Mouse (Mus musculus) layer of hippocampus, postnatal 36 days (tissue): Measurements from ENCODE around the gene Rhd. TPM values are rescaled to one million over a fixed set of nuclear protein-coding genes. Genes with fewer than 3 reads are reported as not detected.
"Not testable (repeated sequence)": the region's sequence is repeated elsewhere in the genome, so short reads cannot be mapped to it uniquely, and the experiment has no call there.

ENCODE experiments used
- DNase-seq, 2 experiments: peaks; one replicate each; pipeline ENCODE4 v3.0.0; 2022
- total RNA-seq, 2 experiments: library from RNA; stranded (reverse); gene quantifications; 2 replicates each; pipeline ENCODE4 v1.2.3; 2021

Gene Rhd
- total RNA-seq, 2 experiments from 2014 or later: not detected

GRCm38 (mm10) chr4:134858494-134858893 lies 5.8 kb upstream of the Rhd start:
- DNase-seq: no peak

- DNase-seq: no peak
Measured at GRCm38 (mm10) chr4:134861884-134862283, 2.5 kb upstream of the Rhd start.

DNA sequence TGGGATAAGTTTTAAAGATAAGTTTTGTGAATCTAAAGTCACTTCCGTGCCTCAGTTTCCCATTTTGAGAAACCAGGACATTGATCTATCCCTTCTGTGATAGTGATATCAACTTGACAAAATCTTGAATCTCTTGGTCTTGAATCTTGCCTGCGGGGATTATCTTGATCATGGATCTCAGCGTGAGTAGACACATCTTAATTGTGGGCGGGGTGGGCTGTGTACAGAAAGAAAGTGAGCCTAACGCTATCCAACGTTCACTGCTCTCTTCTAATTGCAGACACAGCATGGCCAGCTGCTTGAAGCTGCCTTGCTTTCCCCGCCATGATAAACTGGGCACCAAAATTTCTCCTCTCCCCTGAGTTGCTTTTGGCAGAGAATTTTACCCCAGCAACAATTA lies 1.3 kb upstream of the Rhd start:
- DNase-seq: no peak

GRCm38 (mm10) chr4:134865340-134865739 lies 1.0 kb downstream of the Rhd start:
- no peak for DNase-seq

- no peak for DNase-seq
Measured at GRCm38 (mm10) chr4:134865789-134866188, 1.5 kb downstream of the Rhd start.

GRCm38 (mm10) chr4:134867213-134867612 lies 2.9 kb downstream of the Rhd start:
- DNase-seq: no peak

GRCm38 (mm10) chr4:134867661-134868060 lies 3.3 kb downstream of the Rhd start:
- DNase-seq: no peak

- no peak for DNase-seq
Measured at GRCm38 (mm10) chr4:134868065-134868464, 3.7 kb downstream of the Rhd start.

- no peak for DNase-seq
Measured at GRCm38 (mm10) chr4:134868490-134868889, 4.2 kb downstream of the Rhd start.

DNA sequence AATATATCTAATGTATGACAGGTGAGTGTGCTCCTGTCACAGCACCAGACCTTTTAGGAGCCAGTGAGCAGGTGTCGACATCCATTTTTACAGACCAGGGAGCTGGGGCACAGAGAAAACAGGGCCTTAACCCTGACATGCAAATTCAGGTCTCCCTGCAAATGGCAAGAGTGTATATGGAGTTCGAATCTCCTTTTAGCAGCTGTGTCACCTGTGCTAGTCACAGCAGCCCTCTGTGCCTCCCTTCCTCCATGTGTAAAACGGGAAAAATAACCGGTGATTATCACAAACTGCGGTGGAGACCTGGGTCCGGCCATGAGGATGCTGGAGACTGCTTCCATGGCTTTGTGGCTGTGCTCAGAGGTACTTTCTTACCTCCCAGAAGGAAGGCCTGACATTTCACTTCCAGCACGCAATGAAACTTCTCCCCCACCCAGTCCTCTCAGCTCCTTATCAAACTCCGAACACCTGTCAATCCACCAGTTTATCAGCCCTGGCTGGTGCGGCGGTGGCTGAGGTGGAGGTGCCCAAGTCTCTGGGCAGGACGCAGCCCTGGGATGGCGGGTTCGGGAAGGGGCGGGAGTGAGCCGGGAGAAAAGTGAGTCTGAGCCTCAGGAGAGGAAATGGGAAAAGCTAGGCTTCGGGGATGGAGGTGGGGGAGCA lies 4.9 kb downstream of the Rhd start:
- no peak for DNase-seq

- DNase-seq: no peak
Measured at GRCm38 (mm10) chr4:134869815-134870375, 5.6 kb downstream of the Rhd start.

GRCm38 (mm10) chr4:134871477-134871876 lies 7.1 kb downstream of the Rhd start:
- no peak for DNase-seq

GRCm38 (mm10) chr4:134871950-134872349 lies 7.6 kb downstream of the Rhd start:
- no peak for DNase-seq

- no peak for DNase-seq
Measured at GRCm38 (mm10) chr4:134876171-134876570, 11.8 kb downstream of the Rhd start.

- peak; percentile 58 to 67 for DNase-seq
Measured at GRCm38 (mm10) chr4:134879410-134879981, 15.2 kb downstream of the Rhd start.

GRCm38 (mm10) chr4:134880041-134880440 lies 15.7 kb downstream of the Rhd start:
- no peak for DNase-seq

DNA sequence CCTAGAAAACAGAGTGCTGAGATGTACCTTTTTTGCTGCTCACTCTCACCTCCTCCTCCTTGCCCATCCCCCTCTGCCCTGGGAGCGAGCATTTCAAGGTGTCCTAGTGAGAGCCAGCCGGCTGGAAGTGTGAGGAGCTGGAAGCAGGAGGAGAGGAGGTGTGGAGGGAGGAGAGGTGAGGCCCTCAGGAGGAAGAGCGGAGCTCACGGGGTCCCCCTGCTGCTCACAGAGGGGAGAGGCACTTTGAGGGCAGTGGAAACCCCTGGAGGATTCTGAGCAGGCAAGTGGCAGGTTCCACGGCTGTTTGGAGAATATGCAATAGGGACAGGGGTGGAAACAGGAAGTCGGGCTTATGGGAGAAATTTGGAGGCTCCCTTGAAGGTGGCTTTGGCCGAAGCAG lies 18.9 kb downstream of the Rhd start:
- DNase-seq: no peak

GRCm38 (mm10) chr4:134883808-134884207 lies 19.5 kb downstream of the Rhd start:
- no peak for DNase-seq

DNA sequence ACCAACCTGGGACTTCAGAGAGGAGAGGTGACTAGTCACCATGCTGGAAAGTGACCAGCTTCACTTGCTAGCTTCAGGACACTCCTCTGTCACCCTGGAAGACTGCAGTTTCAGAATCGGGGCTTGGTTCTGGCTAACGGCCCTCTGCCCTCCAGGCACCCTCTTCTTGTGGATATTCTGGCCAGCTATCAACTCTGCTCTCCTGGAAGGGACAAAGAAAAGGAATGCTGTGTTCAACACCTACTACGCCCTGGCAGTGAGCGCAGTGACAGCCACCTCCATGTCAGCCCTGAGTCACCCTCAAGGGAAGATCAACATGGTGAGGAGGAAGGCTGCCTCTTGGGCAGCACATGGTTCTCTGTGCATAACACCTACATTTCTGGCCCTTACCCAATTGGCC lies 20.0 kb downstream of the Rhd start:
- DNase-seq: no peak

- peak; percentile 28 to 60 for DNase-seq
Measured at GRCm38 (mm10) chr4:134892096-134892495, 27.8 kb downstream of the Rhd start.

- DNase-seq: no peak
Measured at GRCm38 (mm10) chr4:134897256-134897655, 32.9 kb downstream of the Rhd start.

GRCm38 (mm10) chr4:134901126-134901525 lies 36.8 kb downstream of the Rhd start:
- DNase-seq: no peak

- DNase-seq: no peak
Measured at GRCm38 (mm10) chr4:134903046-134903445, 38.7 kb downstream of the Rhd start.

DNA sequence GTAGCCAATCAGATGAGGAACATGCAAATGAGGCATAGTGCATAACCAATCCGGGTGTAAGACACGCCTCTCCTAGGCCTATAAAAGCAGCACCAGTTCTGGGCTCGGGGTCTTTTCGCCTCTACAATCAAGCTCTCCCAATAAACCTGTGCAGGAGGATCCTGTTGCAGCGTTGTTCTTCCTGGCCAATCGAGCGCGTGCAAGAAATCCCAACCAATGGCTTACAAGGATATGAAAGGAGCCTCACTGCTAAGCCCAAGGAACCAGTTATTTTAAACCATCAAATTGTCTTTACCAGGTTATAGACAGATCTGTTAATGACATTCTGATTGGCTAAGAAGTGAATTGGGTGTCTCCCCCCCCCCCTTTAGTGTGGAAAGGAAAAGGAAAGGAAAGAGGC lies 47.1 kb downstream of the Rhd start:
- DNase-seq: not testable (repeated sequence)
